Mouse (Mus musculus) liver, embryonic 12.5 days (tissue): ENCODE data around the gene Epn1. TPM values are rescaled to one million over a fixed set of nuclear protein-coding genes. Genes with fewer than 3 reads are reported as not detected.

Experiments
- ATAC-seq: fragments of 200-750 bp; cut with Nextera tagmentation; 2 replicates; pipeline ENCODE4 v1.8.0; 2017; ENCODE audit warnings: moderate number of reproducible peaks, mild to moderate bottlenecking, moderate library complexity
- H3K27ac ChIP-seq: fragments of 300-500 bp; sonication (generic); 2 replicates; pipeline ENCODE4 v1.5.1; 2016; ENCODE audit warnings: mild to moderate bottlenecking
- H3K27me3 ChIP-seq: fragments of 300-500 bp; sonication (generic); replicated peaks from 2 replicates; pipeline ENCODE4 v1.6.1; 2016; ENCODE audit warnings: mild to moderate bottlenecking, moderate library complexity
- H3K36me3 ChIP-seq: fragments of 300-500 bp; sonication (generic); 2 replicates; pipeline ENCODE4 v1.6.1; 2016; ENCODE audit warnings: mild to moderate bottlenecking, moderate library complexity
- H3K4me1 ChIP-seq: fragments of 300-500 bp; sonication (generic); 2 replicates; pipeline ENCODE4 v1.6.1; 2016
- H3K4me2 ChIP-seq: fragments of 300-500 bp; sonication (generic); 2 replicates; pipeline ENCODE4 v1.6.1; 2016; ENCODE audit warnings: mild to moderate bottlenecking, moderate library complexity
- H3K4me3 ChIP-seq: fragments of 300-500 bp; sonication (generic); 2 replicates; pipeline ENCODE4 v1.5.1; 2016; ENCODE audit warnings: mild to moderate bottlenecking, moderate library complexity
- H3K9ac ChIP-seq: fragments of 300-500 bp; sonication (generic); 2 replicates; pipeline ENCODE4 v1.6.1; 2016; ENCODE audit warnings: mild to moderate bottlenecking, moderate library complexity
- H3K9me3 ChIP-seq: fragments of 300-500 bp; sonication (generic); replicated peaks from 2 replicates; pipeline ENCODE4 v1.6.1; 2016; ENCODE audit warnings: mild to moderate bottlenecking, moderate library complexity
- WGBS: fragments of 180-500 bp; shearing (Covaris S2); methylation state at CpG from one replicate; pipeline ENCODE4 v1.1.7; 2016; ENCODE audit not compliant: insufficient replicate concordance; 5-methylcytosine and 5-hydroxymethylcytosine counted together
- microRNA-seq: library from miRNA; unstranded; fragments of <30 nt; microRNA quantifications from one replicate; pipeline ENCODE4, GENCODE M21; 2017
- polyA plus RNA-seq: library from polyadenylated mRNA; unstranded; fragments of >200 nt; fragmentation: Nextera tagmentation; extraction: Ambion mirVana; gene quantifications from 2 replicates; pipeline ENCODE4 v1.2.1, GENCODE M21; 2016

The Epn1 gene
- polyA plus RNA-seq, 1 experiment from 2014 or later, result 66.2 TPM

DNA sequence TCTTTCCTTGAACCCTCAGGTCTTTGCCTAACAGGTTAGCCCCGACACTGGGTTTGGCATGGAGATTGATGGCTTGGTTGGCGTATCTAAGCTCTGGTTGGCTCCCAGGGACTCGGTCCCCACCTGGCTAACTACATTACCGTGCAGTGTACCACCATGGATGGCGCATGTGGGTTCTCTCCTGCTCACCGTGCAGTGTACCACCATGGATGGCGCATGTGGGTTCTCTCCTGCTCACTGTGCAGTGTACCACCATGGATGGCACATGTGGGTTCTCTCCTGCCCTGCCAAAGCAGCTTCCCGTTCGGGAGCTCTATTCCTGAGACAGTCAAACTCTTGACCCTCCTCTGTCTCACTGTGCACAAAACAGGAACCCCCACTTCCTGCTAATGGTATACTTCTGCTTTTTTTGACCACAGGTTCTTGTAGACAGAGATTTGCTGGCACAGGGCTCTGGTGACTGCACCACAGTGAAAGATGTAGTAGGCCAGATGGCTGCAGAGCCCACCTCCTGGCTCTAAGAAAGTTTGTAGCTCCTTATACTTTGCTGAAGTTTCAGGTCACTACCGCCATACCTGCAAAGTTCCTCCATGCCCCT is 21.1 kb downstream of the Epn1 start:
- H3K27ac ChIP-seq, result no peak overlapping the region
- H3K9ac ChIP-seq, result no peak overlapping the region
- no peak overlapping the region for H3K4me3 ChIP-seq
- H3K4me2 ChIP-seq, result no peak overlapping the region
- H3K4me1 ChIP-seq, result no peaks in the 10 kb centered on the region
- H3K27me3 ChIP-seq, result no peaks in the 10 kb centered on the region
- WGBS, result 52% methylated on average over 10 of the region's 10 CpGs
- H3K9me3 ChIP-seq, result no peaks in the 10 kb centered on the region
- peak; percentile 57 for ATAC-seq
- peaks cover 32% of the 10 kb centered on the region for H3K36me3 ChIP-seq

GRCm38 (mm10) chr7:5102564-5102963 is 22.5 kb downstream of the Epn1 start:
- Histone ChIP-seq H3K9ac (no peak overlapping the region), H3K9me3 (no peaks in the 10 kb centered on the region), H3K36me3 (peaks cover 18% of the 10 kb centered on the region), H3K27ac (no peak overlapping the region), H3K4me1 (no peaks in the 10 kb centered on the region), H3K27me3 (no peaks in the 10 kb centered on the region), H3K4me2 (no peak overlapping the region), H3K4me3 (no peak overlapping the region)
- 80% methylated on average over 2 of the region's 2 CpGs for WGBS
- no peak for ATAC-seq

- no peaks in the 10 kb centered on the region for H3K27me3 ChIP-seq
- WGBS, result 50% methylated on average over 4 of the region's 4 CpGs
- no peaks in the 10 kb centered on the region for H3K36me3 ChIP-seq
- no peak for ATAC-seq
- no peak overlapping the region for H3K4me2 ChIP-seq
- no peak overlapping the region for H3K27ac ChIP-seq
- no peak overlapping the region for H3K4me3 ChIP-seq
- H3K9ac ChIP-seq, result no peak overlapping the region
- H3K4me1 ChIP-seq, result no peaks in the 10 kb centered on the region
- H3K9me3 ChIP-seq, result no peaks in the 10 kb centered on the region
Observed at GRCm38 (mm10) chr7:5108272-5108671, 28.2 kb downstream of the Epn1 start.

DNA sequence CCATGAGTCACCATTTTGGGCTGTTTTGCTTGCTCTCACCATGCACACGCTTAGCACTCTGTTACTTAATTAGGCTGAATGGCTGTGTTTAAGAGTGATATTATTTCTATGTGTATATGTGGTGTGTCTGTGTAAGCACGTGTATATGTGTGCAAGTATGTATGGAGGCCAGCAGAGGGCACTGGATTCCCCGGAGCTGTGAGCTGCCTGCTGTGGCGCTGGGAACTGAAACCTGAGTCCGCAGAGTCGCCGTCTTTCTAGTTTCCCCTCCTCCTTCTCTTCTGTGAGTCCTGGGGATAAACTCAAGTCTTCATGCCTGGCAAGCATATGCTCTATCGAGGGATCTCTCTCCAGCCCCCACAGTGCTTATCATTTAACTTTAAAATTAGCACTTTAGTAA is 29.3 kb downstream of the Epn1 start:
- 76% methylated on average over 8 of the region's 8 CpGs for WGBS

GRCm38 (mm10) chr7:5112701-5113100 is 32.7 kb downstream of the Epn1 start:
- no peak for ATAC-seq
- 24% methylated on average over 3 of the region's 3 CpGs for WGBS
- H3K36me3 ChIP-seq, result no peaks in the 10 kb centered on the region

More for the DNA sequence above, 29.3 kb downstream of the Epn1 start:
- H3K9me3 ChIP-seq, result no peaks in the 10 kb centered on the region
- no peak overlapping the region for H3K4me2 ChIP-seq
- ATAC-seq, result no peak
- H3K27ac ChIP-seq, result no peak overlapping the region
- no peaks in the 10 kb centered on the region for H3K4me1 ChIP-seq
- H3K4me3 ChIP-seq, result no peak overlapping the region
- H3K27me3 ChIP-seq, result no peaks in the 10 kb centered on the region
- H3K36me3 ChIP-seq, result no peaks in the 10 kb centered on the region
- H3K9ac ChIP-seq, result no peak overlapping the region

GRCm38 (mm10) chr7:5116850-5117249 is 36.8 kb downstream of the Epn1 start, which contains the start of gene Rfpl4:
TSS of gene Rfpl4 (minus strand) at chr7:5116950.
- WGBS, result 72% methylated on average over 3 of the region's 3 CpGs

More at GRCm38 (mm10) chr7:5112701-5113100, 32.7 kb downstream of the Epn1 start:
- Histone ChIP-seq H3K9me3 (no peaks in the 10 kb centered on the region), H3K4me2 (no peak overlapping the region), H3K27me3 (no peaks in the 10 kb centered on the region), H3K27ac (no peak overlapping the region), H3K9ac (no peak overlapping the region), H3K4me3 (no peak overlapping the region), H3K4me1 (no peaks in the 10 kb centered on the region)

GRCm38 (mm10) chr7:5125078-5125477 is 45.0 kb downstream of the Epn1 start:
- 62% methylated on average over 8 of the region's 8 CpGs for WGBS
- H3K36me3 ChIP-seq, result no peaks in the 10 kb centered on the region
- no peak for ATAC-seq

More at GRCm38 (mm10) chr7:5116850-5117249, 36.8 kb downstream of the Epn1 start, which contains the start of gene Rfpl4:
- H3K4me1 ChIP-seq, result no peaks in the 10 kb centered on the region
- no peak for ATAC-seq
- H3K9me3 ChIP-seq, result no peaks in the 10 kb centered on the region
- H3K27ac ChIP-seq, result no peak within 1 kb of the TSS
- no peaks in the 10 kb centered on the region for H3K27me3 ChIP-seq
- H3K4me2 ChIP-seq, result no peak within 1 kb of the TSS
- H3K36me3 ChIP-seq, result no peaks in the 10 kb centered on the region
- H3K9ac ChIP-seq, result no peak within 1 kb of the TSS
- no peak within 1 kb of the TSS for H3K4me3 ChIP-seq

GRCm38 (mm10) chr7:5125549-5126406 is 45.7 kb downstream of the Epn1 start, which contains the start of gene Rasl2-9:
TSS of gene Rasl2-9 (minus strand) at chr7:5125950.
- peaks cover 8% of the 10 kb centered on the region for H3K4me1 ChIP-seq
- H3K9ac ChIP-seq, result peak within 1 kb of the TSS; percentile 49
- H3K4me3 ChIP-seq, result peak within 1 kb of the TSS; percentile 47
- peak; percentile 84 for ATAC-seq
- no peaks in the 10 kb centered on the region for H3K36me3 ChIP-seq
- 13% methylated on average over 42 of the region's 42 CpGs for WGBS
- peak within 1 kb of the TSS; percentile 69 for H3K4me2 ChIP-seq
- H3K9me3 ChIP-seq, result no peaks in the 10 kb centered on the region
- H3K27me3 ChIP-seq, result no peaks in the 10 kb centered on the region; the same call in 1 of the 2 replicates
- H3K27ac ChIP-seq, result no peak within 1 kb of the TSS

More at GRCm38 (mm10) chr7:5125078-5125477, 45.0 kb downstream of the Epn1 start:
- Histone ChIP-seq H3K4me1 (peaks cover 8% of the 10 kb centered on the region), H3K4me2 (peak overlapping the region; percentile 69), H3K4me3 (no peak overlapping the region), H3K9ac (no peak overlapping the region), H3K27ac (no peak overlapping the region), H3K27me3 (no peaks in the 10 kb centered on the region; the same call in 1 of the 2 replicates), H3K9me3 (no peaks in the 10 kb centered on the region)

Small RNAs within 50 kb of the gene (microRNA-seq; reads per million reads assigned to microRNA genes)
- gene Gm26217, result not detected

Other genes with a start within 250 kb of the Epn1 start
- gene Shisa7, start 235.5 kb upstream of the Epn1 start, polyA plus RNA-seq, result not detected in 2 replicates
- gene Isoc2b, start 210.0 kb upstream of the Epn1 start, polyA plus RNA-seq, result 3.5 and 3.9 TPM in 2 replicates
- 0.62 and 0.95 TPM in 2 replicates for gene Isoc2a, start 203.1 kb upstream of the Epn1 start, polyA plus RNA-seq
- 0.10 TPM in 1 of 2 replicates, not detected in the other for gene Gm36210, start 173.7 kb upstream of the Epn1 start, polyA plus RNA-seq
- gene Zfp628, start 165.0 kb upstream of the Epn1 start, polyA plus RNA-seq, result 2.4 and 2.7 TPM in 2 replicates
- gene Nat14, start 158.2 kb upstream of the Epn1 start, polyA plus RNA-seq, result 0.54 and 0.67 TPM in 2 replicates
- gene Ssc5d, start 154.4 kb upstream of the Epn1 start, polyA plus RNA-seq, result 0.13 and 0.19 TPM in 2 replicates
- not detected in 2 replicates for gene Sbk2, start 115.8 kb upstream of the Epn1 start, polyA plus RNA-seq
- not detected in 2 replicates for gene Sbk3, start 109.1 kb upstream of the Epn1 start, polyA plus RNA-seq
- gene Zfp579, start 84.1 kb upstream of the Epn1 start, polyA plus RNA-seq, result 6.4 and 6.9 TPM in 2 replicates
- 11.5 and 11.7 TPM in 2 replicates for gene Zfp524, start 65.8 kb upstream of the Epn1 start, polyA plus RNA-seq
- 29.4 TPM in 2 replicates for gene Fiz1, start 65.5 kb upstream of the Epn1 start, polyA plus RNA-seq
- 0.62 and 1.0 TPM in 2 replicates for gene Gm44973, start 64.7 kb upstream of the Epn1 start, polyA plus RNA-seq
- gene Zfp865, start 59.9 kb upstream of the Epn1 start, polyA plus RNA-seq, result 2.6 and 2.7 TPM in 2 replicates
- 2.2 and 2.4 TPM in 2 replicates for gene Ccdc106, start 59.7 kb upstream of the Epn1 start, polyA plus RNA-seq
- gene 4632433K11Rik, start 46.1 kb upstream of the Epn1 start, polyA plus RNA-seq, result not detected in 2 replicates
- gene Zfp784, start 41.8 kb upstream of the Epn1 start, polyA plus RNA-seq, result 1.1 and 1.3 TPM in 2 replicates
- gene Zfp580, start 28.7 kb upstream of the Epn1 start, polyA plus RNA-seq, result 5.2 and 5.6 TPM in 2 replicates
- gene U2af2, start 18.1 kb upstream of the Epn1 start, polyA plus RNA-seq, result 97.6 and 109 TPM in 2 replicates
- not detected in 2 replicates for gene Rfpl4, start 36.7 kb downstream of the Epn1 start, polyA plus RNA-seq
- gene Rasl2-9, start 45.7 kb downstream of the Epn1 start, polyA plus RNA-seq, result 0.38 TPM in 1 of 2 replicates, not detected in the other
- 0.05 TPM in 1 of 2 replicates, not detected in the other for gene Vmn1r55, start 69.4 kb downstream of the Epn1 start, polyA plus RNA-seq
- not detected in 2 replicates for gene Vmn1r56, start 116.5 kb downstream of the Epn1 start, polyA plus RNA-seq
- not detected in 2 replicates for gene Vmn1r57, start 138.3 kb downstream of the Epn1 start, polyA plus RNA-seq